Mouse (Mus musculus): ENCODE results near the gene Gm20388.

- TF ChIP-seq CTCF (IDR thresholded peaks at IDR 0.05; ENCODE audit: low read depth) (no peak), EP300 (optimal IDR thresholded peaks at IDR 0.05) (no peak)
Observed at GRCm38 (mm10) chr8:122282501-122283355, 2372.1 kb downstream of the Gm20388 start.
